Mouse (Mus musculus) G1E (cell line): ENCODE results near the gene Map3k5.

ENCODE experiments used
- CTCF ChIP-seq: IDR thresholded peaks from 2 replicates; pipeline ENCODE4 v1.5.1; 2012; ENCODE audit warnings: low read depth, low read length, inconsistent platforms, mixed read lengths
- POLR2AphosphoS5 ChIP-seq: IDR thresholded peaks from 2 replicates; pipeline ENCODE4 v1.6.1; 2012; ENCODE audit warnings: low read depth, low read length, inconsistent platforms; ENCODE audit not compliant: insufficient replicate concordance

GRCm38 (mm10) chr10:20060320-20060970 lies 126.2 kb downstream of the Map3k5 start:
- TF ChIP-seq POLR2AphosphoS5 = no peak
- TF ChIP-seq CTCF = no peak
